Mouse (Mus musculus) left cerebral cortex, adult 18-20 months (tissue): ENCODE measurements around the gene Cfap298. TPM values are rescaled to one million over a fixed set of nuclear protein-coding genes. Genes with fewer than 3 reads are reported as not detected.

Experiments
- DNase-seq, 2 experiments: peaks; one replicate each; pipeline ENCODE4 v3.0.0; 2021 to 2022; ENCODE audit warnings: low spot score in 2 of 2, mixed read lengths in 1 of 2
- total RNA-seq, 2 experiments: library from RNA; stranded (reverse); gene quantifications; 2 replicates each; pipeline ENCODE4 v1.2.3; 2021

The Cfap298 gene
- total RNA-seq, 2 experiments from 2014 or later = 39.8 to 48.0 TPM

- DNase-seq = no peak
Measured at GRCm38 (mm10) chr16:90917156-90917555, 17.8 kb downstream of the Cfap298 start.

GRCm38 (mm10) chr16:90916040-90916481 lies 18.9 kb downstream of the Cfap298 start:
- no peak for DNase-seq

GRCm38 (mm10) chr16:90911766-90912165 lies 23.1 kb downstream of the Cfap298 start:
- no peak for DNase-seq

- DNase-seq = no peak
Measured at GRCm38 (mm10) chr16:90910855-90911533, 23.9 kb downstream of the Cfap298 start.

DNA sequence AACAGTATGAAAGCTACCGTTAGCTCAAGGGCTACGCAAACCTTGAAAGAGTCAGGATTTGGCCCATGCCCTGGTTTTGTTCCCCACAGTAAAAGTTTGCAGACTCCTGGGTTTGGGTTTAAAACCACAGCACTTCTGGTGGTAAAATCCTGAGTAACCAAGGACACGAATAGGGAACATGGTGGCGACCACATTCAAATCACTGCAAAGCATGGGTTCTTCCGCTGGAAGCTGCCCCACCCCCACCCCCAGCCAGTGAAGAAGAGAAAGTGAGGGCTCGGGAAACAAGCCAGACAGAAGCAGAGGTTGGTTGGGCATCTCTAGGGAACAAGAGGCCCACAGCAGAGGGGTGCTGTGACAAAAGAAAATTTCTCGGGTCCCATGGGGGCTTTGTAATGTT lies 27.7 kb downstream of the Cfap298 start:
- DNase-seq = no peak

DNA sequence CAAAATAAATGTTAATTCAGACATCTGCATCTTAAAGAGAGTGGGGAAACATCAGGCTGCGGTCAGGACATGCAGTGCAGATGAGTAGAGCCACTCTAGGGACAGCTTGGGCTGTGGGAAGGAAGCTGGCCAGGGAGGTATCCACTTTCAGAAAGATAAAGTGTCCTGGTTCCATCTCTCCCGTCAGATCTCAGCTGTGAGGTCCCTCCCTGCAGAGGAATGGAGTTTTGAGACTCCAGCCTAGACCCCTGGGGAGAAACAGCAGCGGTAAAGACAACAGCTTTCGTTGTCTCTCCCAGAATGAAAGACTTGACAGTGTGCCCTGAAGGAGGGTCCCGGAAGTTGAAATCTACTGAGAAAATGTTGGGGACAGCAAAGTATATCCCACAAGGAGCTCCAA lies 31.6 kb downstream of the Cfap298 start:
- DNase-seq = no peak

DNA sequence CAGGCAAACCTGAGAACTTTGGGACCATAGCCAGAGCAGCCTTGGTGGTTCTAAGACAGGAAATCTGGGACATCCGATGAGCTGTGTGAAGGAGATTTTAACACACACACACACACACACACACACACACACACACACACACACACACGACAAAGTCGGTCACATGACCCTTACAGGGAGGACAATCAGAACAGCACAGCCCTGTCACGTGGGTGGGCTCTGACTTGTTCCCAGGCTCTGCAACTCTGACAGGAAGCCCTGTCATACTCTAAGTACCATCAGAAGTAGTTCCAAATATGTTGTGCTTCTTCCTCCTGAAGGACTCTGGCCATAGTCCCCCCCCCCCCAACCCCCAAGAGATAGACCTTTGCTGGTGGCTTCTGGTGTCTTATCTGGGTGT lies 33.5 kb downstream of the Cfap298 start:
- DNase-seq = no peak

GRCm38 (mm10) chr16:90899498-90899897 lies 35.4 kb downstream of the Cfap298 start:
- DNase-seq = no peak

- no peak for DNase-seq
Measured at GRCm38 (mm10) chr16:90897651-90898050, 37.3 kb downstream of the Cfap298 start.

DNA sequence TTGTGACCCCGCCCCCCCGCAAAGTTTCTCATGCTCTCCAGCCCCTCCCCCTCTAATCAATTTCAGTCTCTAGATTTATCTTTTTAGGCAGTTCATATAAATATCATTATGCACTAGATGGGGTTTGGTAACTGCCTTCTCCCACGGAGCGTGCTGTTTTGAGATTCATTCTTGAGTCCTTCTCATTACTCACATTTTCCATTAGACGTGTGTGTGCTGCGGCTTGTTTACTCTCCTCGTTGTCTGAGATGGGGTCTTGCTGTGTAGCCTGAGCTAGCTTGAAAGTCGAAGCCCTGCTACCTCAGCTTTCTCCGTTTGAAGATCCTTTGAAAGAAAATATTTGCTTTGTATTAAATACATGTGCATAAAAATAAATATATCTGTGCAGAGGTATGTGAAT lies 41.1 kb downstream of the Cfap298 start:
- DNase-seq = no peak

DNA sequence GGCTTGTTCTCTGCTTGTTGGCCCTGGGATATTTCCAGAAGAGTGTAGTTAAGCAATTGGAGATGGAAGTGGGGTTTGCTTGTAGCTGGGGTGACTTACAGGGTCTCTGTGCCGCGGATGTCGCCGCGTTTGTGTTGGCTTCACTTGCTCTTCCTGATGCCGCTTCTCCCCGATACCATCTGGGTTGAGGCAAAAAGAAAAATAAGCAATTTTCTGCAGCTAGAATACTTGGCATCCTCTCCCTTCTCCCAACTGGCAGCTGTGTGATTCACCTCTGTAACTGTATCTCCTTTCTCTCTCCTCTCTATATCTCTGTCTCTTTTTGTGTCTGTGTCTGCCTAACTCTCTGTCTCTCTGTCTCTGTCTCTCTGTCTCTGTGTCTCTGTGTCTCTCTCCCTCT lies 41.9 kb downstream of the Cfap298 start:
- DNase-seq = no peak

- DNase-seq = no peak
Measured at GRCm38 (mm10) chr16:90892081-90892480, 42.8 kb downstream of the Cfap298 start.

GRCm38 (mm10) chr16:90891601-90892000 lies 43.3 kb downstream of the Cfap298 start:
- no peak for DNase-seq

GRCm38 (mm10) chr16:90890683-90891082 lies 44.2 kb downstream of the Cfap298 start:
- no peak for DNase-seq

DNA sequence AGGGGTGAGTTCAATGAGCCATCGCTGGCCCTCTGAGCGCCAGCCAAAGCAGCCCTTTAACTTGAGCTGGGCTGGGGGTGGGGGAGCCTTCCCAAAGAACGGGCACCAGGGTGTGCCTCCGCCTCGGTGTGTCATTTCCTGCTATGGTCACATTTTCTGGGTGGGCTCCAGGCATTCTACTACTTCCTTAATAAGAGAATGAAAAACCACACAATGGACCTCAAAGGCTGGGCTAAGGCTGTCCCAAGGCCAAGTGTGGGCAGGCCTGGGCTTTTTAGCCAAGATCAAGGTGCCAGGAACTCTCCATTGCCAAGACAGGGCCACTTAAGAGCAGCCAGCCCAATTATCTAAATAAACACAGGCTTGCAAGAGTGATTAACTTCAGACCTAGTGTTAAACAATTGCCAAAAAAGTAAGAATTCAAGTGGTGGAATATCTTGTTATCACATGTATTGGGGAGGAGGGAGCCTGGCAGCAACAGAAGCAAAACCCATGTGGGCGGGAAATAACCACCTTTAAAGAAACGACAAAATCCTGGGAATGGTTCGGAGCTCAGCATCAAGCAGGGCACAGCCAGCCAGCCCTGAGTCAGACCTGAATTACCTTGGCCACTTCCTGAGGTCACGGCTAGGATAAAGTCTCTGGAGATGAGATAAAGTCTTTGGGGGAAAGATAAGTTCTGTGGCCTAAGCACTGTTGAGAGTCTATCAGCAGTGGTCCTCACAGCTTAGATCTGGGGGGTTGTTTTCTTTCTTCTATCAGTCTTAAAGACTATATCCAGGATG lies 48.9 kb downstream of the Cfap298 start:
- no peak for DNase-seq

DNA sequence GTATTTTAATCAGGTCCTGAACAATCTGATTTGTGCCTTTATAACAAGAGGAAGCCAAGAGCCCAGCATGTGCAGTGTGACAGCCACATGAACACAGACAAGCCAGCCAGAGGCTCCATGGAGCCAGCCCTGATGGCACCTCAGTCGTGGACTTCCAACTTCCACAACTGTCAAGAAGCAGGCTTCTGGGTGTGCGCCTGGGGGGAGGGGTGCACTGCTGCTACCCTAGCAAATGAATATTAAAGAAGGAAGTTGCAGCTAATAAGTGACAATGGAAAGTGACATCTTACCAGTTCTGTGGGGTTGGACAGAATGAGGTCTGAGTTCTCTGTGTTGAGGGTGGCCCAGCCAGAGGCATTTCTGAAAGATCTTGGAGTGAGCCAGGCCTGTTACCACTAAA lies 49.6 kb downstream of the Cfap298 start:
- no peak for DNase-seq

DNA sequence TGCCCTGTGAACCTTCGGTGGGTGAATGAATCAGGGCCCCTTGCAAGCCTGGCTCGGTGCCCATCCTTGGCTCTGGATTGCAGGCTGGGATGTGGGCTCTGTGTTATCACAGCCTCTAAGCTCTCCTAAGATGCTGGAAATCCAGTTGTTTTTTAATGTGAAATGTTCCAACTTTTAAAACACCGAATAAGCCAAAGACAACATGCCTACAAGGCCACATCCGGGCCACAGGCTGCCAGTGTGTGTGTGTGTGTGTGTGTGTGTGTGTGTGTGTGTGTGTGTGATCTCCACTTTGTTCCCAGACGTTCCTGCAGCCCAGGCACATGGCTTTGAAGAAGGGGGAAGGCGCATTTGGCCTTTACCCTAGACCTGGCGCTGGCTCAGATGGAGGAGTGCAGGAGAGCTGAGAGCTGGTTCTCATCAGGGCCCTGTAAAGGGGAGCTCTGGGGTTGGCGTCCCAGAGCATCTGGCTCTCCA lies 52.4 kb downstream of the Cfap298 start:
- DNase-seq = no peak

GRCm38 (mm10) chr16:90878135-90878860 lies 56.6 kb downstream of the Cfap298 start:
- no peak for DNase-seq
